Mouse (Mus musculus) midbrain, embryonic 11.5 days (tissue): Measurements from ENCODE around the gene Zfp871. TPM values are rescaled to one million over a fixed set of nuclear protein-coding genes. Genes with fewer than 3 reads are reported as not detected.

Experiments
- polyA plus RNA-seq: library from polyadenylated mRNA; unstranded; fragments of >200 nt; fragmentation: Nextera tagmentation; extraction: Ambion mirVana; gene quantifications from 2 replicates; pipeline ENCODE4 v1.2.1, GENCODE M21; 2014

Gene Zfp871
- polyA plus RNA-seq, 1 experiment from 2014 or later, result 32.0 TPM

Other genes with a start within 250 kb of the Zfp871 start
- gene Cyp4f37, start 167.0 kb downstream of the Zfp871 start, polyA plus RNA-seq, result 0.32 TPM in 1 of 2 replicates, not detected in the other
- gene Cyp4f40, start 129.4 kb downstream of the Zfp871 start, polyA plus RNA-seq, result not detected in 2 replicates
- gene Cyp4f15, start 102.7 kb downstream of the Zfp871 start, polyA plus RNA-seq, result 0.46 and 1.0 TPM in 2 replicates
- gene Zfp811, start 21.6 kb upstream of the Zfp871 start, polyA plus RNA-seq, result 38.1 and 42.0 TPM in 2 replicates
- 18.6 and 19.3 TPM in 2 replicates for gene Zfp799, start 42.0 kb upstream of the Zfp871 start, polyA plus RNA-seq
- 9.7 and 11.0 TPM in 2 replicates for gene Zfp870, start 103.4 kb upstream of the Zfp871 start, polyA plus RNA-seq
- gene Cyp4f14, start 129.1 kb upstream of the Zfp871 start, polyA plus RNA-seq, result not detected in 2 replicates
- gene Cyp4f13, start 159.1 kb upstream of the Zfp871 start, polyA plus RNA-seq, result 2.0 and 2.2 TPM in 2 replicates
- 14.4 and 15.6 TPM in 2 replicates for gene Zfp472, start 177.5 kb upstream of the Zfp871 start, polyA plus RNA-seq
- gene Zfp952, start 204.8 kb upstream of the Zfp871 start, polyA plus RNA-seq, result 19.2 and 19.3 TPM in 2 replicates
- gene Zfp763, start 245.1 kb upstream of the Zfp871 start, polyA plus RNA-seq, result 22.8 and 25.4 TPM in 2 replicates